Mouse (Mus musculus) kidney, postnatal 4 days (tissue): ENCODE measurements at regions not wholly inside any gene's neighbourhood (a gene's known extent, or its start where the extent isn't known, plus 50 kb on each side); places are given as distances from the start of the nearest gene placed in this dataset.
A peak's percentile ranks its signal among the peaks of the same experiment; 100 is the strongest.

ENCODE experiments used
- DNase-seq, 2 experiments: peaks; one replicate each; pipeline ENCODE4 v3.0.0; 2021; ENCODE audit warnings: mixed read lengths in 2 of 2

DNA sequence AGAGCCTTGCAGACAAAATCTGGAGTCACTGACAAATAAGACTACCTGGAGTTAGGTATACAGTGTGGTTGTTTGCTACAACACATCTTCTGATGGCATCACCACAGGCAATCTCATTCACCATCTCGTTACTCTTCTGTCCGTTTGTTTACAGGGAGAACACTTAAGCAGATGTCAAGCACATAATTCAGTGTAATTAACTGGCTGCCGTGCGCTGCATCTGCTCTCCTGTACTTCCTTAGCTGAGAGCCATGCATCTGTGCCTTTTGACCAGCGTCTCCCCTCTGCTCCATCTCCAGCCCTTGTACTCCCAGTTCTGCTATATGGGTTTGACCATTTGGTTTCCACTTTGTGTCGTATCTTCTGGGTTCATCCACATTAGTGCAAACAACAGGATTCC is 218.3 kb upstream of the Foxq1 start:
- DNase-seq: no peak

DNA sequence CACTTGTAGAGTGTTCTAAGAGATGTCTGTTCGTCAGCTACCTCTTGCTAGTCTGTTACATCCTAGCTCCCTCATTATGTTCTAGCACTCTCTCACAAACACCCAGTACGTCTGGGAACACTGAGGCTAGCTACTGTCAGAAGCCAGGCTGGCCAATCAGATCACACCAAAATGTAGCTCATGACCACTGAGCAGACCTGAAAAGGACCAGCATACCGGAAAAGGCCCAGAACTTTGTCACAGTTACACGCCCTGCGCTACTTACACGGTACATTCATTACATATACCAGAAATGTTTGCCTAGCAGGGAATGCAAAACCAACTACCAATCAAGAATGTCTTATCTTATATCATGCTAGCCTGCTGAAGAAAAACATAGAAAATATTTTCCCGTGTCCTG is 216.5 kb upstream of the Foxq1 start:
- no peak for DNase-seq

DNA sequence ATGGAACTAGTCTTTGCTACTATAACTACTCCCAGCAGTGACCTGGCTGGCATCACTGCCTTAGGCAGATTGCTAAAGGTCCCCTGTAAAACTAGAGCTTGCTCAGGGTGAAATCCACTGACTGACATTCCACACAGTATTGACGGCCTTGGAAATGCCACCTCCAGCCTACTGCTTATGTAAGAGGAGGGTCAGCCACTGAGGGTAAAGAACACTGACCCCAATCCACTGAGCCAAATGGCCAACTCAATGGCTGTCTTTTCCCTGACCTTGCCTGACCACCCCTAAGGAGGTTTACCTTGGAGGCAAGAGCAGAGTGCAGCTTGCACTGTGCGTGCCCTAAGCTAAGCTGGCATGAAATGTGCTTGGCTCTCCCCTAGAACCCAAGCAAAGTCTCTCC is 216.0 kb upstream of the Foxq1 start:
- no peak for DNase-seq

DNA sequence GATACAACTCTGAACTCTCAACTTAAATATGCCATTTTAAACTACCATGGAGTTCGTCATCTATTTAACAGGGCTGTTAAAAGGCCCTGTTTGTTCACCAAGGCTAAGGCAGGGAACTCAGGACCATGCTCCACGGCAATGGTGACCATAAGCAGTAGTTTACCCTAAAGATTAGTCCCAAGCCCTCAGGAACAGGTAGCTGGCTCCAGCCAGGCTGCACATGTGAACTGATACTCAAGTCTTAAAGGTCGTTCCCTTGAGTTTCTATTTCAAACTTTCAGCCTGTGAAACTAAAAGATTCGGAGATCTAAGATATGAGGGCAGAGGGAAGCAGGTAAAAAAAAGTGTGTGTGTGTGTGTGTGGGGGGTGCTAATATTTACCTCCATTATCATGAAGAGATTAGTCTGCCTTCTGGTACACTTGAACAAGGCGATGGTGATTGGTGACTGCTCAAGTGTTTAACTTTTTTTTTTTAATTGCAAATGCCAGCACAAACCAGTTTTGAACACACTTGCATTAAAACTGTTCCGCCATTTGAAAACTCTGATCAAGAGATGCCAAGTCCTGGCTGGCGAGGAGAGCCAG is 215.5 kb upstream of the Foxq1 start:
- no peak for DNase-seq

DNA sequence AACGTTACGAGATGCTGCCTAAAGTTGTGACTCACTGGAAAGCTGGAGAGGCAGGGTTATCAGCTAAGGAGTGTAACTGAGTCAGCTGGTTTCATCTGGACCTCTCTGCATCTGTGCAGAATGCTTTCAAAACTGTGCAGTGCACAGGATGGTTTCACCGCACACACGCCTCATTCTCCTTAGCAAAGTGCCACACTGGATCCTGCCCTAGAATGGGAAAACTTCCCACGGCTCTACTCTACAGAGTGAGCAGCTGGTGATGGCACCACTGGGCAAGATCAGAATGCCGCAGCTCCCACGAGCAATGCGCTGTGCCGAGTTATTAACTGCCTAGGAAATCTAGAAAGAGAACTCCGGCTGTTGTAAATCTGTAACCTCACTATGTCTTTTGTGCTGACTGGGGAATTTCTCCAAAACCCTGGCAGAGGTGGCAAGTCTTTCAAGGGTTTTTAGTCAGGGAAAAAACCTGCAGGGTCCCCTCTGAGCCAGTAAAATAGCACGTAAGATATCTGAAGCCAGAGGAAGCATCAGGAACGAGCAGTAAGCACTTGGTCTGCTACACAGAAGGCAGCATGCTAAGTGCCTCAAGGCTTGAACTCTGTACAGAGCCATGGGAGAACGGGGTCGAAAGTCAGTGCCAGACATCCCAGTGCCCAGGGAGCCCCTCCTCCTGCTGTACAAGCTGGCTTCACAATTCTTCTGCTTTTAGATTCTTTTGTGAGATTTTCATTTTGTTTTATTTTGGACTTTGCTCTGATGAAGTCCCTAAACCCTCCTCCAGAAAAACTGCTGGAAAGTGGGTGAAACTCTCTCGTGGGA is 214.4 kb upstream of the Foxq1 start:
- peak in 1 of 2 experiments; percentile 16 for DNase-seq

DNA sequence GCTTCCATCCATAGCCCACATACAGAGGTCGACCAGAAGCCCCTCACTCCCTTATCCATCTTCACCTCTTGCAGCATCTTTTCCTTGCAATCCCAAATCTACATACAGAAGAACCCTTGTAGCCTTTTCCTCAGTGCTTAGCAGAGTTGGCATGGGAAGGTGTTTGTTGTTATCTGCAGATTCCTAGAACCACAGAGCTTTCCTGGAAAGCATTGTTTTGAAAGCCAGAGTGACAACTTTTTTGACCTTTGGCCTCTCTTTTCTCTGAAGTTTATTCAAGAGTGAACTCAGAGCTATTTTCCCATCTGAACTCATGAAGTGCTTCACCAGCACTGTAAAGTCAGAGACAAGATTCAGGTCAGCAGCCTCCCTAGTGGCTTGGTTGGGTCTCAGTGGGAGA is 209.7 kb upstream of the Foxq1 start:
- no peak for DNase-seq

DNA sequence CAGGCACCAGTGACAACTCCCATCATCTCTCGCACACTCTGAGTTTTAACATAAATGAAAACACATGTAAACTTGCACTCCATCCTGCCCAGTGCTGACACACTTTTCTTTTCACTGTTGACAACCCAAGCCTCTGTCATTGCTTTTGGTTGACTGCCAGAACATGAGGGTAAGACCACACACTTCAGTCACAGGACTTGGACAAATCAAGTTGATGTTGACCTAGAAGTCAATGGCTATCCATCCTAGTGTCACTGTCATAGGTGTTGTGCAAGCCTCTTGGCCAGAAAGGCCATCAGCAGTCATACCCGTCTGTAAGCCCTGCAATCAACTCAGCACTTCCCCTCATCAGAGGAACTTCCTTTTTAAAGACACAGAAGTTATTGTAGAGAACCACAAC is 208.9 kb upstream of the Foxq1 start:
- DNase-seq: no peak

DNA sequence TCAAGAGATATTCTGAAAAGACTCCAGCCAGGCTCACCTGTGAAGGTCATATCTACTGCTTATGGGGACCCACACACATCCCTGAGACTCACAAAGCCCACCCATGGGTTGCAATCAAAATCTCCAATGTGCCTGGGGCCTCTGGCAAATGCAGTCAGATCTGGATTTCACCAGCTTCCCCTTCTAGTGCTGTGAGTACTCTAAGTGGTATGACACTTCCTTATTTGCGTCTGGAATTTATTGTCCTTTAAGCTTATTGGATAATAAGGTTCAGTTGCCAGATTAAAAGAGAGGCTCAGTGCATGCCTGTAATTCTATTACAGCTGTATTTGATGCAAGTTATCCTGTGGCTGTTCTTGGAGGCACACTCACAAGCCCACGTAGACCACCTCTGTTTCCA is 206.3 kb upstream of the Foxq1 start:
- DNase-seq: no peak

DNA sequence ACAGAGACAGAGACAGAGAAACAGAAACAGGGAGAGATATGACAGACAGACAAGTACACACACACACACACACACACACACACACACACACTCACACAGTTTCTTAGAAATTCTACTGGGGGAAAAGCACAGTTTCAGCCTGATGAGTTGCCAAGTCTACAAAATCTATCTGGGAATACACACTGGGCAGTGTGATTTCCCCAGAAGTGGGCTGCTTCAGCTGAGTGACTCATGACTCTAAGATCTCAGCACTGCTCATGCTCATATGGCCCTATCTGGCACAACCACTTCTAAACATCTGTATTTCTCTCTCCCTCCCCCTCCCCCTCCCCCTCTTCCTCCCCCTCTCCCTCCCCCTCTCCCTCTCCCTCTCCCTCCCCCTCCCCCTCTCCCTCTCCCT is 204.5 kb upstream of the Foxq1 start:
- DNase-seq: no peak

DNA sequence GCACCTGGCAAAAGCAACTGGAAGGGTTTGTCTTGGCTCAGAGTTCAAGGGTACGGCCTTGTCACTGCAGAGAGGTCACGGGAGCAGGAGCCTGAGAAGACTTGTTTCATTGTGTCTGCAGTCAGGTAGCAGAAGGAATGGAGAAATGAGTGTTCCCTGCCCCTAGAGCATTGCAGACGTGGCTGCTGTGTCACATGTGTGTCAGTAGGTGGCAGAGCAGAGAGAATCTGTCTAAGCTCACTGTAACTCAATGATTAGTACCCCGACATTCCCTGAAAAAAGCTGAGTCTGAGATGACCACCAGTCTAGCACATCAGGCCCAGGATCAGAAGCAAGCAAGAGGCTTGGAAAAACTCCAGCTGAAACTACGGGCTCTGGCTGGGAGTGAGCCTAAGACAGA is 203.1 kb upstream of the Foxq1 start:
- DNase-seq: no peak

DNA sequence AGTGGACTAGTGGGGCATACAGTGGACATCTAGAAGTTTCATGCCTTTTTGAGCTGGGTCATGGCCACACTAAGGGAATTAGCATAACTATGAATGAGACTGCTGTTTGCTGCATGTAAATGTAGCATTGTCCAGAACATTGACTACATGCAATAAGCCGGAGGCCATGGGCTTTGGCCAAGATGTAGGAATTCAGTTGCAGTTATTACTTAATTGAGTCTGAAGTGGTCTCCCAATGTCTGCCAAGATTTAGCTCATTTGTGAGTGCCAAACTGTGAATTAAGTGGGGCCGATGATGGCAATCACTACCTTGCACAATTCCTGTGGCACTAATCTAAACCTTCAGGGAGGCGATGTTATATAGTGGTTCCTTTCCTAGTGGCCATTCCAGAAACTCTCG is 196.6 kb upstream of the Foxq1 start:
- no peak for DNase-seq

DNA sequence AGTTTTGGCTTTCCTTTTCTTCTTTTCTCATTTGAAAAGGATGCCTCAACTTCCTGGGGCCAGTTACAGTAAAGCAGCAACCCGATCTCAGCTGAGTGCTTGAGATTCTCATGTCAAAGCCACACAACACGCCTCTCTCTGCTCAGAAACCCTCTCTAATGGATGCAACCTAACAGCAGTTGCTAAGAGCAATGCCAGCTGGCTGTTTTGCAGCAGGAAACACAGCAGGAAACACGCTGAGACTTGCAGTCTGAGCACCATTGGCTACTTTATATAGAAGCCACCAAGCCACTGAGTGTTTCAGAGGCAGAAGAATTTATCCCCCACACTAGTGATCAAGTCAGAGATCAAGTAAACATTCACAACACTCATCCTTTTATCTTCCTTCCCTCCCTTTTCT is 193.5 kb upstream of the Foxq1 start:
- peak; percentile 28 to 48 for DNase-seq

DNA sequence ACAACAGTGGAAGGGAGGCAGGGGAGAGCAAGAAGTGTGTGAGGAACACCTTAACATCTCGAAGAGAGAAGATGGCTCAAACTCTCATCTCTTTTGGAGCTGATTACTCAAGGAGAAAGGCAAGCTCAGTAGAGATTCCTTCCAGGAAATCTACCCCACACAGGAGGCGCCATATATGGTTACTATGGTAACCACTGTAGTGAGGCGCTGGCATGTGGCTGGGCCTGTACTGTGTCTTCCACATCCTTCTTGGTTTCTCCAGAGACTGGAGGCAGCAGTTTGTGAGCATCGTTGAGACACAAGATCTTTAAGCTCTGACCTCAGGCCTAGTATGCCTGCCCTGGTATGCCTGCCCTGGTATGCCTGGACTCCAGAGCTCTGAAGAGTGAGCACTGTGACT is 191.6 kb upstream of the Foxq1 start:
- DNase-seq: no peak

DNA sequence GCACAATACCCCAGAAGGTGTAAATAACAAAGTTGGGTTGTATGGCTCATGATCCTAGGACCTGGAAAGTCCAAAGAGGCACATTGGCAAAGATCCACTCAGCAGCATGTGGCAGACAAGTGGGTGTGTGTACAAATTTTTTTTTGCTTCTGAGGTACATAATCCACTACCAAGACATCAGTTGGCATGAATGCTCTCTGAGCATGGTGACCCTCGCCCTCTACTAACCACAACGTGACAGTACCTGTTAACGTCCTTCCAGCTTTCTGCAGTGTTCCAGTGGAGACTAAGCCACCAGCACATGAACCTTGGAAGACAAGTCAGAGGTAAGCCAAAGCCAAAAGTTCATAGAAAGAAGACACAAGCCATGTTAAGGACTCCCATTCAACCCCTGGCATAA is 188.7 kb upstream of the Foxq1 start:
- DNase-seq: no peak

DNA sequence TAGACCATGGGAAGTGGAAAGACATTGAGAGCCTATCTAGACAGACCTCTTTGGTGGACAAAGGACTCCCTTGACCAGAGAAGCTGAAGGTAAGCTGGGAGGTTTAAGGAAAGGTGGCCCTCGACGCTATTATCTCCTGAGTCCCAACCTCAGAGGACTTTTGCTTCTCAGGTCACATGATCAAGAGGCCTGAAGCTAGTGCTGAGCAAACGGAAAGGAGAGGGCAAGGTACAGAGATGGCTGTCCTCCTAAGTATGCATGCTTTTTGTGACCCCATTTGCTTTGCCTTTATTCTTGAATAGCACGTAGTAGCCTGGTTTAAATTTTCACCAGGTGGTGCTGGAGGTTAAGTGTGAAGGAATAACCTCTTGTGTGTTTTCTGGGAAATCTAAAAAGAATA is 186.8 kb upstream of the Foxq1 start:
- DNase-seq: peak in 1 of 2 experiments; percentile 16

DNA sequence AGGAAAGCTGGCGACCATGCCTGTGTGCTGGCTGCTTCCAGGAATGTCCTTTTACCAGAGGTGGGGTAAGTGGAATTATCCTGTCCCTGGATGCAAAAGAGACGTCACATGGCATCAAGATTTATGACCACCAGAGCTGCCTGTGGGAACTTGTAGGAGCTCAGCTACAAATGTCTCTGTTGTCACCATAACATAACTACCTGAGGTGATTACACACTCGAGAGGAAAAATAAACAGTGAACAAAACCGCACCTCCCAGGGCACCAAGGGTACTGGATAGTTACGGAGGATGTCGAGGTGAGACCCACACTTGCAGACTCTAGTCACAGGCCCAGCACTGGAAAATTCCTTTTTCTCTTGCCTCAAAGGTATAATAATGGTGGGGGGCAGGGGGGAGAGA is 185.1 kb upstream of the Foxq1 start:
- no peak for DNase-seq

DNA sequence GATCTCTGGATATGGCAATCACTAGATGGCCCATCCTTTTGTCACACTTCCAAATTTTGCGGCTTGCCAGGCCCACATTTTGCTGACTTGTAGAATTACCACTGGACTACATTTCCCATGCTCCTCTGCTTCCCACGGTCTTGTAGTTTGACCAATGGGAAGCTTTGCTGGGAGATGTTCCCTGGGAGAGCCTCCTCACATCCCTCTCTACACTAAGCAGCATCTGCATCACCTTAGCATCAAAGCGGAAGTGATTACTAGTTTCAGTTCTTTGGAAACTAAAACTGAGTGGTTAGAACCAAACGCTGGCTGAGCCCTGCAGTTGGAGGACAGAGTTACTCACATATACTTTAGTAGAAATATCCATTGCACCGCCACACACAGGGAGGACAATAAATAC is 181.9 kb upstream of the Foxq1 start:
- no peak for DNase-seq

DNA sequence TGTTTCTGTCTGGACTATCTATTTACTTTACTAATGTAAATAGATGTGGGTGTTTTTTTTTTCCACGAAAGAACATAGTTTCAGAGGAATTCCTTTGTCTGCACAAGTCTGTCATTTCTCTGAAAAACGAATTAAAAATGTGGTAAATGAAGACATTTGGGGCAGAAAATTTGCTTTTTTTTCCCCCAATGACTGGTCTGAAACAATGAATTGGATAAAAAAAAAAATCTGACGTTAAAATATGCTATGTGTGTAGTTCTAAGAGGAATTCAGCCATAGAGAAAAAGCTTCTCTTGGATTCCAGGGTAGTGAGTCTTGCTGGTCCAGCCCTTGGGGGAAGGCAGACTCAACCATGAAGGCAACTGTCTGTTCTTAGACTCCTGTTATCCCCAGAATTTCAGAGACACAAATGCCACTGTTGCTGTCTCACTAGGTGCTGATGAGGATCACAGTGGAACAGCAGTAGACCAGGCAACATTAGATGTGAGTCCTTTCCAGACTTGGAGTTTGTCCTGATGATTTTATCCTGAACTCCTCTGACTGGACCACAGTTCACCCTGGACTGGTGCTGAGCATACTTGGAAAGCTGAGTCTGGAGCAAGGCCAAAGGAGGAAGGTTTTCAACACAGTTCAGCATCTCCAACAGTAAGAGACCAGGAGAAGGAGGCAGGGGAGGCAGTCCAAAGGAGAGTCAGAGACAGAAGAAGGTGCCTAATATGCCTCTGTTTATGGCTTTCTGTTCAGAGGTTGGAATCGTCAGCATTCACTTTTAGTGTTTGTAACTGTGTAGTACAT is 162.3 kb upstream of the Foxq1 start:
- no peak for DNase-seq

DNA sequence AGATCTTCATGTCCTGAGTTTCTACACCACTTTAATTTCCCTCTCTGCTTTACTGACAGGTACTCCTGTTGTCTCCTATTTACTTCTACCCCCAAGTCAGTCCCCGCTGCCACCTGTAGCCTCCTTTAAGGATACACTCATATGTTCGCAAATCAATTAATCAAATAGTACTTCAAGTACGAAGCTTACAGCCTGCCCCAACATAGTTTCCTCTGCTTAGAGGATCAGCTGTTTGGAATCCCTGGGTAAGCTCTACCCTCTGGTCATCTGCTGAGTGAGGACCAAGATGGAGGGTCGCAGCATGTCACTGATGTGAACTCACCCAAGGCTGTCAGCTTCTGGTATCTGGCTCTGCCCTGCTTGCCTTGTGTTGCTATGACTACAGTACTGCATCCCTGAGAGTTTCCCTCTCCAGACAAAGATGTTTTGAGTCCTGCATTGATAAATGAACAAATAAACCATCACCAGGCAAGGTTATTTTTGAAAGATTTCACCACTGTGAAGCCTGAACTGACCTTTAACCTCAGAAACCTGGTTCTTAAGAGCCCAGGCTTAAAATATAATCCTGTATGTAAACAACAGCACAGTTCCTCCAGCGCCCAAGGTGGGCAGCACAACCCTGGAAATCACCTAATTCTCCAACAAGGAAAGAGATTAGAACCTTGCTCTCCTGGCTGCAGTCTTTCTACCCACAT is 159.6 kb upstream of the Foxq1 start:
- DNase-seq: no peak

DNA sequence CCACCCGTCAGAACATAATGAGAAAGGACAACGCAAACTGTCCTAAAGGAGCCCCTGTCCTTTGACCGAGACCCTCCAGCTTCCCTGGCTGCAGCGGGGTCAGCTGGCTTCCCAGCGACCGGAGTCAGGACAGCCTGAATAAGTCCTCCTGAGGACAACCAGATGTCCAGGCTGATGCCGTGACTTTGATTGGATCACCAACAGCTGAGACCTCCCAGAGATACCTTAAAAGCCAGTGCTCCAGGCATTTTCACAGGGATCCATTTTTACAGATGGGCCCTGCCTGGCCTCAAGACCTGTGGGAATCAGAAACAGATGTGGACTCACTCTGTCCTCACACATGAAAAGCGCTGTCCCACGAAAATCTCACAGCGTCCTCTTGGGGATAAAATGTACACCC is 158.7 kb upstream of the Foxq1 start:
- no peak for DNase-seq

DNA sequence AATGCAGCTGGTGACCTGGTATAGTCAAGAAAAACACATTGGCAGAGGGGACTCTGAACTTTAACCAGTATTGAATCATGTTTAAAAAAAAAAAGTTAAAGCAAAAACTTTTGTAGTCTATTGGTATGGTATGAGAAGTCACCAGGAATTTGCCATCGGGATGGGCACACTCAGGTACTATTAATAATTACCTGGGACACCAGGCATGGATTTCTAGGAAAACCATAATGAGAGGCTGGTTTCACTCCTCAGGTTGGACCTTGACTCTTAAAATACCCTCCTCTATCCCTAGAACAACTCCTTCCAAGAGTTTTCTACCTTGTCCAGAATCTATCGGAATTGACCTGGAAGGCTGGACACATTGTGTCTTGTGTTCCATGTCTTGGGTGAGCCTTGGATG is 155.5 kb upstream of the Foxq1 start:
- no peak for DNase-seq

DNA sequence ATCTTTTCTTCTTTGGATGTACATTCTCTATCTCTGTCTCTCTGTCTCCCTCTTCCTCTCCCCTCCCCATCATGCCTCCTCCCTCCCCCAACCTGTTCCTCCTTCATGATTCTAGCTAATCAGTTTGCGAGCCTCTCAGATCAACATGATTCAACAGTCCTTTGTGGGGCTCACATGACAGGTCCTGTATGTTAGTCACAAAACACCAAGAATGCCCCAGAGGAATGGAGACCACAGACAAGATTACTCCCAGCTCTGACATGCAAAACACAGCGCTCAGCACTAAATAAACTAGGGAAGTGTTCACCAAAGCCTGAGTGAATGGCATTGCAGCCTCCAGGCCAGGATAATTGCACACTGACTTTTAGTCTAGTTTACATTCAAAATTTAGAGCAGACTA is 150.6 kb upstream of the Foxq1 start:
- no peak for DNase-seq

DNA sequence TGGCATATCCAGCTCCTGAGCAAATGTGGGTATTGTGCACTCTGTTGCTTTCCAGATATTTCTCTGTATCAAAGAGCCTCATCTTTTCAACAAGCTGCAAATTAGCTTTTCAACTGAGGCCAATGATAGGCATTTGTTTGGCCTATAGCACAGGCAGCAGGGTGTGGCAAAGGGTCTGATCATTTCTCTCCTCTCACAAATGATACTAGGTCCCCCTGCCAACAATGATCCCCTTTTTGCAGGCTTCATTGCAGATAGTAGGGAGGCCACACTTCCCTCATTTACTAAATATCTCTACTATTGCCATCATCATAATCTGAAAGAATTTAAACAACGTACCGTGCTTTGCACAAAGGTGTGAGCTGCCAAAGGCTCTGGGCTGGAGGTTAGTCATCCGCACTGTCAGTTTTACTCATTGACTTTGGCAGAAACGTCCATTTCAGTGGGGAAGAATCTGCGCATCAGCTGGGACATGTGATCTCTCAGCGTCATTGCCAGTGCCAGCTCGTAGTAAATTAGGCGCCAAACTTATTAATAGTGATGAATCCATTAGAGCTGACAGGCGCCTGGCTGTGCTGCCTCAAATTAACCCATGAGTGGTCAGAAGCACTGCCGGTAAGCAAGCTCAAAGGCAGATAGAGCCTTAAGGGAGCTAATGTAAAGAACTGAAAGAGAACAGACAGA is 147.4 kb upstream of the Foxq1 start:
- DNase-seq: no peak
